Mouse (Mus musculus) heart, adult 8-10 months (tissue): ENCODE measurements around the gene Slc35f6. TPM values are rescaled to one million over a fixed set of nuclear protein-coding genes. Genes with fewer than 3 reads are reported as not detected.
"Not testable (repeated sequence)": the region's sequence is repeated elsewhere in the genome, so short reads cannot be mapped to it uniquely, and the experiment has no call there.

Experiments used
- DNase-seq: peaks from one replicate; pipeline ENCODE4 v3.0.0; 2022; ENCODE audit warnings: low spot score
- total RNA-seq, 4 experiments: library from RNA; stranded (reverse); gene quantifications; 2 replicates each; pipeline ENCODE4 v1.2.4; 2022

Gene Slc35f6
- total RNA-seq, 4 experiments from 2014 or later: 48.3 to 60.9 (median 54.9) TPM

- DNase-seq: no peak
Observed at GRCm38 (mm10) chr5:30655526-30656195, 7.9 kb downstream of the Slc35f6 start.

GRCm38 (mm10) chr5:30659042-30659441 lies 11.3 kb downstream of the Slc35f6 start:
- DNase-seq: no peak

- no peak for DNase-seq
Observed at GRCm38 (mm10) chr5:30660278-30660677, 12.5 kb downstream of the Slc35f6 start.

DNA sequence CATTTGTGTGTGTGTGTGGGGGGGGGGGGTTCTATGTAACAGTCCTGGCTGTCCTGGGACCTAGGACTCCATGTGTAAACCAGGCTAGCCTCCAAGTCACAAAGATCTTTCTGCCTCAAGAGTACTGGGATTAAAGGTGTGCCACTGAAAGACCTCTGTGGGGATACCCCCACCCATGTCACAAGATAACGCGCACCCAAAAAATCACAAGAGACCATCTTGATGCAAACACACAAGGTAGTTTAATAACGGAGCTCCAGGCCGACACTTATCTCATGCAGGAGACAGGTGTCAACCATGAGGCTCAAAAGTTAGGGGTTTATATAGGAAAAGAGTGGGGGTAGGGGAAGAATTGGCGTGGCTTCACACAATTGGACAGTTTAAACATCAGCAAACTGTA lies 13.1 kb downstream of the Slc35f6 start:
- DNase-seq: no peak

DNA sequence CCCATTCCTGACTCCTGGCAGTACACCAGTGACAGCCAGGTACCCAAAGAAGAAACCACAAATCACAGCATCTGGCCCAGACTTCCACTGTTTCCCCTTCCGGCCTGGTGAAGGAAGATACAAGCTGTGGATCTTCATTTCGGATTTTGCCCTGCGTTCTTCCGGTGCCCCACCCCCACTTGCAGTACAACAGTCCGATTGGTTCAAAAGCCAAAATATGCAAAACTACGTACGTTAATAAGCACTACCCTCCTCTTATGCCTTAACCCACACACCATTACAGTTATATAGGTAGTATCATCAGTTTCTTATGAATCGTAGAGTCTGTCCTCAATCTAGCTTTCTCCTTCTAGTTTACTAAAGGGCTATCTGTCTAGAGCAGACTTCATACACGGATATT lies 17.6 kb downstream of the Slc35f6 start:
- DNase-seq: no peak

DNA sequence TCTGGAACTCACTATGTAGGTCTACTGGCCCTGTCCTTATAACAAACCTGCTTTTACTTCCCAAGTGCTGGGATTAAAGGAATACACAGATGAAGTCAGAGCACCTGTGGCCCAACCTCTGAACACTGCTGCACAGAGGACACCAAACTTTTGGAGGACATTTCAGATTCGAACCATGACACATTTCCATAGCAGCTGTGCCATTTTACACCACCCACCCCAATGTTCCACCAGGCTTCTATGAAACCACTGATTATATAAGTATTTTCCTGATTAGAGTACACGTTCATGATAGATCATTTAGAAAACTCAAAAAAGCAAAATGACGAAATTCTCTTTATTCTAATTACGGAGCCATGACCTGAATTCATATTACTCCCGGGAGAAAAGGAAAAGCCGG lies 18.2 kb downstream of the Slc35f6 start:
- no peak for DNase-seq

GRCm38 (mm10) chr5:30666391-30667195 lies 18.9 kb downstream of the Slc35f6 start, which contains the start of gene Cenpa:
Gene Cenpa, plus strand, starts transcription at chr5:30666777.
- peak; percentile 98 for DNase-seq

DNA sequence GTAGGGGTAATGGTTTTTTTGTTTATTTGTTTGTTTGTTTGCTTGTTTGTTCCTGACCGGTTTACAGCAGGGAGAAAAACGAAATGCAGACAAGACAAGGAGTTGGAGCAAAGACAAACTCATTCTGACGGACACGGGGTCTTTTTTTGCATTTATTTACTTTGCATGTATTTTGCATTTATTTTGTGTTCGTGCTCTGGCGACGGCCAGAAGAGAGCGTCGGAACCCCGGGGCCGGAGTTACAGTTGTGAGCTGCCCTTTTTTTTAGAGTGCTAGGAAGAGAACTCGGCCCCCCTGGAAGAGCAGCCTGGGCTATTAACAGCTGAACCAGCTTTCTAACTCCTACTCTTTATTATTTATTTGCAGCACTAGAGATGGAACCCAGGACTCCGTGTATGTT lies 19.5 kb downstream of the Slc35f6 start:
- no peak for DNase-seq

DNA sequence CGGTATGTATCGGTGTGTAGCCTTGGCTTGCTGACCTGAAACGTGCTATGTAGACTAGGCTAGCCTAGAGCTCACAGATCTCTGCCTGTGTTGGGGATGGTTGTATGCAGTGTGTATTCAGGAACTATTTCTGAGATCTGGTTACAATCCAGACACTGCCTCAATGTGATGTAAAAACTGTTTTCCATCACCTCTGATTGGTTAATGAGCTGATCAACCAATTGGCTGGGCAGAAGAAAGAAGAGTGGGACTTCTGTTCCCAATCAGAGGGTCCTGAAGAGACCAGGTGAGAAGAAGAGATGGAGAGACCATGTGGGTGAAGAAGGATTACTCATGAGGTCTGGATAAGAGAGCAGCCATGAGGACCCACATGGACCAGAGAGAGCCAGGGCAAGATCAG lies 20.0 kb downstream of the Slc35f6 start:
- no peak for DNase-seq

- DNase-seq: no peak
Observed at GRCm38 (mm10) chr5:30668637-30669495, 21.1 kb downstream of the Slc35f6 start.

DNA sequence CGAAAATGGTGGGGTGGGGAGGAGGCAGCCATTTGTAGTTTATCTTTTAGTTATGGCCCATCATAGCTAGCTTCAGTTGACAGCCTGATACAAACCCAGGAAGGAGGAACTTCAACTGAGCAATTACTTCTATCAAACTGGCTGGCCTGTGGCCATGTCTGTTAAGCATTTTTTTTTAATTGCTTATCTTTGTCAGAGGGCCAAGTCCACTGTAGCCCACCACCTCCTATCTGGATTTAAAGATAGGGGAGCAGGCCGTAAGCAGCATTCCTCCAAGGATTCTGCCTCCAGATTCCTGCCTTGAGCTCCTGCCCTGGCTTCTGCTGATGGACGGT lies 21.7 kb downstream of the Slc35f6 start:
- DNase-seq: no peak

GRCm38 (mm10) chr5:30670091-30670490 lies 22.4 kb downstream of the Slc35f6 start:
- DNase-seq: no peak

DNA sequence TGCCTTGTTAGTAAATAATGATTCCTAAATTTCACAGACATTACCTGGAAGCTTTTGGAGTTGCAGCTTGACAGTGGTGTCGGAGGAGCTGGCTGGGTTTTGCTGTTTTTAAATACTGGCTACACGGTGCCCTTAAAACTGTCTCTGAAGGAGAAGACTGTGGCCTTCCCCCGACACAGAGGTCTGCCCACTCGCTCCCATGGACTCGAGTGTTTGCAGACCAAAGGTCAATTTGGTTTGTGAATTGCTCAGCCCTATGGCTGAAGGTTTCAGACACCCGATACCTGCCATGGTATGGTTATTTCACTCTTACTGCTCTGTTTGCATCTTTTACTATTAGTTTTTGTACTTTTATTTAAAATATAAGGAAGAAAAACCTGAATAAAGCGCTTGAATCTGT lies 26.3 kb downstream of the Slc35f6 start:
- DNase-seq: no peak

- DNase-seq: no peak
Observed at GRCm38 (mm10) chr5:30676800-30677199, 29.1 kb downstream of the Slc35f6 start.

- DNase-seq: not testable (repeated sequence)
Observed at GRCm38 (mm10) chr5:30678069-30678468, 30.3 kb downstream of the Slc35f6 start.

DNA sequence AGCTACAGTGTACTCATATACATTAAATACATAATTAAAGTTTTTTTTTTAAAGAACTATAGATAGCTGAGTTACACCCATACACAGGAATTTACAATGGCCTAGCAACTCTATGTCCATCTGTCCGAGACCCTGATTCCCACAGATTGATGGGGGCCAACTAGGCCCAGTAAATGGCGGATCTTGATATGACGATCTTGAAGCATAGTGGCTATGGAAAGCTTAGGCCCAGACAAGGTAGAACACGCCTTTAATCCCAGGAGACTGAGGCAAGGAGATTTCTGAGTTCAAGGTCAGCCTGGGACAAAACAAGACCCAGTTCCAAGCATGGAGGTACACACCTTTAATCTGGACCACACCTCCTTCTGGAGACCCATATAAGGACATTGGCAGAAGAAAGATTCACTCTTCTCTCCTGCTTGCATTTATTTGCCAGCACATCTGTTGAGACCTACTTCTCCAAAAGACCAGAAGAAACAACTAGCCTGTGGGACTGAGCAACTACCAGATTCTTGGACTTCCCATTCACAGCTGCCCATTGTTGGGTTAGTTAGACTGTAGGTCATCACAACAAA lies 31.1 kb downstream of the Slc35f6 start:
- DNase-seq: no peak

- DNase-seq: no peak
Observed at GRCm38 (mm10) chr5:30679593-30679992, 31.9 kb downstream of the Slc35f6 start.

DNA sequence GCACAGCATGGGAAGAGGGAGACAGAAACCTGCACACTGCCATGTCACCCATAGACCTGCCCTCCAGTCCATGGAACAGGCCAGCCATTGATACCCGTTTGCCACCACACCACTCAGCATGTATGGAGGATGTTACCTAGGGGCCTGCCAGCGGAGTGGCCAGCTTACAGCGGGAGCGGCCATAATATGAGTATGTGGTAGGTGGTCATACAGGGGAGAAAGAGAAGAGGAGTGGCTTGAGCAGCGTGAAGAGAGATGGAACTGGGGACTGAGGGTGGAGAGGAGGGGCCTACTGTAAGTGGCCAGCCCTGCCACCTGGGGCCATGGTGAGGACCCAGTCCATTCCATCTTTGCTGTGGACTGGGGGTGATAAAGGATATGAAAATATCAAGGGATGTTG lies 34.2 kb downstream of the Slc35f6 start:
- DNase-seq: no peak

DNA sequence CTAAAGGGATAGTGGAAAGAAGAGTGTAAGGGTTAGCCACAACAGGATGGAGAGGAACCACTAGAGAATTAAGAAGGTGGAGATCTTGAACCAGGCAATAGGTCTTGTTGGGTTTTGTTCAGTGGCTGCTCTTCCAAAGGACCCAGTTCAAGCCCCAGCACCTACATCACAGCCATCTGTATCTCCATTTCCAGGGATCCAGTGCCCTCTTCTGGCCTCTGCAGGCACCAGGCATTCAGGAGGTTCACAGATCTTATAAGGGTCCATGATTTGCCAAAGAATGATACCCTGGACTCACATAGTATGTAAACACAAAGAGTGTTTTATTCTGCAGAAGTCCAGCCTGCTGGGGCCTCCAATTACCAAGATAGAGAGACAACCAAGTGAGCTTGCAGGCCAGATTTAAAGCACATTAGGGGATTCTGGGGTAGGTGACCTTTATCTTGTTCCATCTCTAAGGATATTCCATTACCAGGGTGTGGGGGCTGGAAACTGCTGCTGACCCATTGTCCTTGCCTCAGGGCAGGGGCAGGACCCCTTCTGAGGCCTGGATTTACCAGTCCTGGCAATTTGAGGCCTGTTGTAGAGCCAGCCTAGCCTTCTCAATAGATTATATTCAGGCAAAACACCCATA lies 35.4 kb downstream of the Slc35f6 start:
- no peak for DNase-seq

GRCm38 (mm10) chr5:30683993-30684392 lies 36.3 kb downstream of the Slc35f6 start:
- DNase-seq: no peak

- DNase-seq: no peak
Observed at GRCm38 (mm10) chr5:30686781-30687180, 39.0 kb downstream of the Slc35f6 start.
